Mouse (Mus musculus) megakaryocyte, embryonic 14.5 days (primary cell): ENCODE measurements around the gene Mepe. TPM values are rescaled to one million over a fixed set of nuclear protein-coding genes. Genes with fewer than 3 reads are reported as not detected.

Experiments used
- H3K27me3 ChIP-seq: replicated peaks from 2 replicates; pipeline ENCODE3; 2012; ENCODE audit warnings: inconsistent platforms
- H3K36me3 ChIP-seq: replicated peaks from 2 replicates; pipeline ENCODE3; 2012; ENCODE audit warnings: low read length, inconsistent platforms, mixed read lengths
- H3K4me1 ChIP-seq: 2 replicates; pipeline ENCODE4 v1.6.1; 2012; ENCODE audit warnings: inconsistent platforms
- H3K4me3 ChIP-seq: replicated peaks from 2 replicates; pipeline ENCODE3; 2012; ENCODE audit warnings: moderate library complexity, mild to moderate bottlenecking, inconsistent platforms
- H3K9me3 ChIP-seq: 2 replicates; pipeline ENCODE4 v1.6.1; 2012; ENCODE audit warnings: inconsistent platforms
- FLI1 ChIP-seq: IDR thresholded peaks from 2 replicates; pipeline ENCODE4 v1.6.1; 2012; ENCODE audit warnings: low read length, inconsistent platforms, mixed read lengths
- GATA1 ChIP-seq: IDR thresholded peaks from 3 replicates; pipeline ENCODE4 v1.6.1; 2012; ENCODE audit warnings: mixed read lengths, low read length, inconsistent platforms, borderline replicate concordance
- polyA plus RNA-seq: library from polyadenylated mRNA; stranded (reverse); fragments of >175 nt; gene quantifications from 2 replicates; pipeline ENCODE4 v1.2.3, GENCODE M21; 2012; ENCODE audit warnings: low replicate concordance; ENCODE audit not compliant: insufficient read depth

Mepe gene
- polyA plus RNA-seq, 1 experiment, result not detected

DNA sequence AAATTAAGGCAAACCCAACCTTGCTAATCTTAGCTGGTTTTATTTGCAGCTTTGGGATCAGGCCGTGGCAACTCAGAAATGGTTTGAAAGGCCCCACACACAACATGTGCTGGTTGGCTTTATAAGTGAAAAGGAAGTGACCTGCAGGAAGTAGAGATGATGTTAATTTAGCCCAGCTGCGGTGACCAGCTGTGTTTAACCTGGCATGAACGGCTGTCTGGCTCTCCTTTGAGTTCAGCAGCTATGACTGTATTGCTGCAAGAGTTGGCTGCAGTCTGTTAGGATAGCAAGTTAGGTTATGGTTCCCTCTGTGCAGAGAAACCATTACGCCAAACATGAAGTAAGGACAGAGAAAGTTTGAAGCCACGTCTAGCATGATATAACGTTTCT, 20.1 kb downstream of the Mepe start:
- no peaks in the 10 kb centered on the region for H3K9me3 ChIP-seq
- H3K36me3 ChIP-seq, result no peaks in the 10 kb centered on the region
- TF ChIP-seq FLI1 (no peak), GATA1 (no peak)
- H3K4me1 ChIP-seq, result peaks cover 4% of the 10 kb centered on the region
- H3K27me3 ChIP-seq, result peaks cover 5% of the 10 kb centered on the region
- no peak overlapping the region for H3K4me3 ChIP-seq

DNA sequence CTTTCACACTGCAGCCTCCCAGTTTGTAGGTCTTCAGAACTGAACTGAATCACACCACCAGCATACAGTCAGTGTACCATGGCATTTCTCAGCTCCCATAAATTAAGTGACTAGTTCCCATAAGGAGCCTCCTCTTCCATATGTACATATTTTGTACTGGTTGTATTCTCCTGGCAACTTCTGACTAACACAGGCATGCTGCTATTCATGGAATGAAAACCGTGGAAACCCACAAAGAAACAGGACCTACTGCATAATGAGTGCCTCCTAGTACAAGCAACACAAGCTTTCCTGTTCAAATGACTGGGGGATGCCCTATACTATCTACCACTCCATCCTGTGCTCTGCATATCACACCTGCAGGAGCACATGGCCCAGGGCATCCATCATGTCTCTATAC, 25.9 kb downstream of the Mepe start:
- no peaks in the 10 kb centered on the region for H3K36me3 ChIP-seq
- H3K9me3 ChIP-seq, result no peaks in the 10 kb centered on the region
- TF ChIP-seq FLI1, result no peak
- no peak for TF ChIP-seq GATA1
- no peaks in the 10 kb centered on the region for H3K27me3 ChIP-seq
- H3K4me1 ChIP-seq, result peaks cover 6% of the 10 kb centered on the region
- H3K4me3 ChIP-seq, result no peak overlapping the region

DNA sequence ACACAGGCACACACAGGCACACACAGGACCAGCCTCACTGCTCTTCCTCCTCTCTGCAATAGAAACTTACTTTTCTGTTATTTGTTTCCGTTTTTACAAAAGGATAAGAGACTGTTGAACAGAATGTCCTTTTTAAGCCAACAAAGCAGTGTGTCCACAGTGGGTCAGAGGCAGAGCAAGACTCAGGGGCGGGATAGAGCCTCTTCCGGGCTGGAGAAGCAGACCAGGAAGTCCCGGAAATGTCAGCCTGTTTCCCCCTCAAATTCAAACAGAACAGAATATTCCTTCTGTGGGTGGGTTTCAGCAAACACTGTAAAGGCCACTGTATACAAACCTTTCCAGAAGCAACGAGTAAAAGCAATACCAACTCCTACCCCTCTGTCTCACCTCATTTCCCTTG, 26.7 kb downstream of the Mepe start:
- Histone ChIP-seq H3K4me1 (peaks cover 9% of the 10 kb centered on the region), H3K4me3 (peak overlapping the region; percentile 14), H3K9me3 (no peaks in the 10 kb centered on the region), H3K36me3 (no peaks in the 10 kb centered on the region), H3K27me3 (no peaks in the 10 kb centered on the region)
- TF ChIP-seq FLI1 (no peak), GATA1 (no peak)

DNA sequence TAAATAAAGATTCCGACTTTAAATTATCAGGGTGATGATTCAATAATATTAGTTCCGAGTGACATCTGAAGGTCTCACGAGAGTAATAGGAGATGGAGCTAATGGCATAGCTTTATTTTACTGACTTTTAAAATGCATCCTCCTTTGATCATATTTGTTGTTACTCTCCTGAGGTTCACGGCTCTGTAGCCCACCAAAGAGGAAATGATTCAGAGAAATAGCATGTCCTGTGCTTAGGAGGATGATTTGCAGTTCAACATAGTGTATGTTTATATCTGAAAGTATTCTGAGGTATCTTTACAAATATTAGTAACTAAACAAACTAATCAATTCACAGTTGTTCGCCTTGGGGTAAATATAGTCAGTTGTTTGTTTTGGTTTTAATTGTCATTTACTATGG, 32.4 kb downstream of the Mepe start:
- peaks cover 6% of the 10 kb centered on the region for H3K9me3 ChIP-seq
- TF ChIP-seq GATA1 (no peak), FLI1 (no peak)
- H3K27me3 ChIP-seq, result no peaks in the 10 kb centered on the region
- H3K36me3 ChIP-seq, result no peaks in the 10 kb centered on the region
- H3K4me3 ChIP-seq, result no peak overlapping the region
- peaks cover 18% of the 10 kb centered on the region for H3K4me1 ChIP-seq

DNA sequence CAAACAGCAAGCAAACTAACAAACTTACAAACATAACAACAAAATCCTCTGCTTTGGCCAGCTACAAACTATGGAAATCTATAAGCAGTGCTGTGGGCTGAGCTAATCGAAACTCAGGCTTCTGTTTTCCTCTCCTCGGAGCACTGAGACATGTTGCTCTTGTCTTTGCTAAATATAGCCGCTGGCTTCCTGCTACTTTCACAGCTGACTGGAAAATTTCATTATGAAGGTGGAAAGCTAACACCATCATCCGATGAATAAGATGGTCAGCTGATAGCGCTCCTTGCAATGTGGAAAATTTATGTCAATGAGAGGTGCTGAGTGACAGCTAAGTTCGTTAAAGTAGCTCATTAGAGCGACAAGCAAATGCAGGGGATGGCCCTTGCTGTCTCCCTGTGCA, 33.5 kb downstream of the Mepe start:
- Histone ChIP-seq H3K4me1 (peaks cover 18% of the 10 kb centered on the region), H3K27me3 (no peaks in the 10 kb centered on the region), H3K4me3 (peak overlapping the region; percentile 60), H3K9me3 (peaks cover 6% of the 10 kb centered on the region), H3K36me3 (no peaks in the 10 kb centered on the region)
- TF ChIP-seq FLI1 (no peak), GATA1 (no peak)

DNA sequence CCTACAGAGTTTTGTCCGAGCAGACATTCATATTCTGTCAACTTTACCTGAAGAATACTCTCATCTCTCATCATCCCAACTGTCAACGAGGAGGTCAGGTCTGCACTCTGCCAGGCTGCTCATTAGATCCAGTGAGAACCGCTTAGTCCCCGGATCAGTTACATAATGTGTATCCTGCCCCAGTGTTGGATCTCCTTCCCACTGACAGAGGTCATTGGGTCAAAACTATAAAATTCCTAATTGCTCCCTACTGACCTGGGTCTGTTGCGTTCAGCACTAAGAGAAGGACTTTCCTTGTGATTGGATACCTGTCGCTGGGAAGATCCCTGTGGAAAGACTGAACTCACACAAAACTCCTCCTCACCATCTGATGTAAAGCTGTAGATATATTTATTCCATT, 34.1 kb downstream of the Mepe start:
- no peaks in the 10 kb centered on the region for H3K36me3 ChIP-seq
- H3K9me3 ChIP-seq, result peaks cover 6% of the 10 kb centered on the region
- H3K4me1 ChIP-seq, result peaks cover 18% of the 10 kb centered on the region
- TF ChIP-seq GATA1, result no peak
- no peaks in the 10 kb centered on the region for H3K27me3 ChIP-seq
- no peak overlapping the region for H3K4me3 ChIP-seq

DNA sequence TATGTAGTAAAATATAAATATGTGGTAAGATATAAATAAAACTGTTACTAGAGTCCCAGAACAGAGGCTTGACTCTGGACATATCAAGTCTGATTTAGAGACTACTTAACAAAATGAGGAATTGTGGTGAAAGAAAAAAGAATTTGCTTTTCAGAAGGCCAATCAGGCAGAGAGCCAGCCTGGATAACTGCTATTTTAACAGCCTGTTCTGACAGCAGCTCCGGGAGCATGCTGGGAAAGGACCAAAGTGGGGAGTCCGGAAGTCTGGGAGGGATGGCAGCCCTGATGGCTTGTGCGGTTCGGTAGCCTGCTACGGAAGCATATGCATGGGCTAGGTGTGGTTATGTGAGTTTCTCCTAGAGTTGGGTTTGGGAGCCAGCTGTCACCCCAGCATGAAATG, 45.5 kb downstream of the Mepe start:
- Histone ChIP-seq H3K36me3 (no peaks in the 10 kb centered on the region), H3K4me1 (peaks cover 3% of the 10 kb centered on the region; the same call in 1 of the 2 replicates), H3K9me3 (peaks cover 5% of the 10 kb centered on the region; the same call in 1 of the 2 replicates), H3K4me3 (no peak overlapping the region), H3K27me3 (no peaks in the 10 kb centered on the region)
- TF ChIP-seq GATA1 (no peak), FLI1 (no peak)

DNA sequence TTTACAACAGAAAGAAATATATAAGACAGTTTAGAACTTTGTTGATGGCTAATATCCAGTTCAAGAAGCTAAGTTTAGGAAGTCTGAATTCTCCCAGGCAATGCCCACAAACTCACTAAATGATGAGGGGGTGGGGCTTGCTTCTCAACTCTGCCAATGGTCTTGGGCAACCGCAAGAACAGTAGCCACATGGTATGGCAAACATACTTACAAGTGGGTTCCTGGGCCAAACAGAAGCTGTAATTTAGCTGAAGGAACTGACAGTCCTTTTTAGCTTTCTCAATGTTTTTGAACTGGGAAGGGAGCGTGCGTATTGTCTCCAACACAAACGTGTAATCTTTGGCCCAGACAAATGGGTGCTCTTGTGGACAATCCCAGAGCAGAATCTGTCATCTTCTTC, 46.2 kb downstream of the Mepe start:
- no peaks in the 10 kb centered on the region for H3K36me3 ChIP-seq
- H3K9me3 ChIP-seq, result peaks cover 5% of the 10 kb centered on the region; the same call in 1 of the 2 replicates
- TF ChIP-seq GATA1 (no peak), FLI1 (no peak)
- H3K4me3 ChIP-seq, result no peak overlapping the region
- no peaks in the 10 kb centered on the region for H3K27me3 ChIP-seq
- peaks cover 3% of the 10 kb centered on the region; the same call in 1 of the 2 replicates for H3K4me1 ChIP-seq

DNA sequence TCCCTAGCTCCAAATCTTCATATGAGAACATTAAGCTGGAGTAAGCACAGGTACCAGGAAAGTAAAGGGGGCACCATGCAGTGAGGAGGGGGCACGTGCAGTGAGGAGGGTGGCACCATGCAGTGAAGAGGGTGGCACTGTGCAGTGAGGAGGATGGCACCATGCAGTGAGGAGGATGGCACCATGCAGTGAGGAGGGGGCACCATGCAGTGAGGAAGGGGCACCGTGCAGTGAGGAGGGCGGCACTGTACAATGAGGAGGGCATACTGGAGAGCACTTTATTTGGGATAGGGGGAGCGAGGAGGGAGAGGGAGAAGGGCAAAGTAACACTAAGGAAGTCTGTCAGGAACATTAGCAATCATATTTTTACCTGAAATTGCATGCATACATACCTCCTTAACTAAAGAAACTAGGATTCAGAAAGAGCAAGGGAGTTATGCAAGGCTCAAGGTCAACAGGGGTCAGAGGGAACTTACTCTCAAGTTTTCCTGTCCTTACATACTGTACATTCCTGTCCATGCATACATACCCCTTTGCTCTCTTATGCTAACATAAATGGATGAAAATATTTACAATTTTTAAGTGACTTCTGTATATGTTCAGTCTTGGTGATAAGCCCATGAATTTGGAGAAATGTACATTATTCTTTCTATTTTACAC, 48.6 kb downstream of the Mepe start:
- Histone ChIP-seq H3K27me3 (no peaks in the 10 kb centered on the region), H3K36me3 (no peaks in the 10 kb centered on the region), H3K4me1 (peaks cover 3% of the 10 kb centered on the region; the same call in 1 of the 2 replicates)

DNA sequence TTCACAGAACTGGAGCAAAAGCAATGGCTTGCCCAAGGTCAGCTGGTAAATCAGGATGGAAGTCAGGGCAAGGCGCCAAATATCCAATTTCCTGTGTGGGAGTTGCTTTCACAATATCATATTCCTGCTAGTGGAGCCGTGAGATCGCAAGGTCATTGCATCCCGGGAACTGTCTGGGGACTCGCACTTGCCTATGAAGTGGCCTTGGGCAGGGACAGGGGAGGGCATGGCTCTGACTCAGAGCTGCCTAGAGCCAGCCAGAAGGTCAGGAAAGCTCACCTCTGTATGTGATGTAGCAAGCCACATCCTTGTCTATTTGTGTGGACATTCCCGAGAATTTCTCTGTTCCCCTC, 49.2 kb downstream of the Mepe start:
- TF ChIP-seq GATA1 (no peak), FLI1 (no peak)
- Histone ChIP-seq H3K4me1 (peaks cover 3% of the 10 kb centered on the region; the same call in 1 of the 2 replicates), H3K27me3 (no peaks in the 10 kb centered on the region), H3K36me3 (no peaks in the 10 kb centered on the region), H3K4me3 (no peak overlapping the region), H3K9me3 (0 out of 2 replicates have a peak, but pooled peaks cover 2% of the 10 kb centered on the region)

More for the DNA sequence above, 48.6 kb downstream of the Mepe start:
- TF ChIP-seq GATA1, result no peak
- TF ChIP-seq FLI1, result no peak
- 0 out of 2 replicates have a peak, but pooled peaks cover 2% of the 10 kb centered on the region for H3K9me3 ChIP-seq
- H3K4me3 ChIP-seq, result peak overlapping the region; percentile 83
